Mouse (Mus musculus) 416B (cell line): ENCODE results near the gene Kif5a.
A peak's percentile ranks its signal among the peaks of the same experiment; 100 is the strongest.

ENCODE experiments used
- DNase-seq: peaks from one replicate; pipeline ENCODE4 v3.0.0; 2011; ENCODE audit warnings: low read depth

The Kif5a gene

DNA sequence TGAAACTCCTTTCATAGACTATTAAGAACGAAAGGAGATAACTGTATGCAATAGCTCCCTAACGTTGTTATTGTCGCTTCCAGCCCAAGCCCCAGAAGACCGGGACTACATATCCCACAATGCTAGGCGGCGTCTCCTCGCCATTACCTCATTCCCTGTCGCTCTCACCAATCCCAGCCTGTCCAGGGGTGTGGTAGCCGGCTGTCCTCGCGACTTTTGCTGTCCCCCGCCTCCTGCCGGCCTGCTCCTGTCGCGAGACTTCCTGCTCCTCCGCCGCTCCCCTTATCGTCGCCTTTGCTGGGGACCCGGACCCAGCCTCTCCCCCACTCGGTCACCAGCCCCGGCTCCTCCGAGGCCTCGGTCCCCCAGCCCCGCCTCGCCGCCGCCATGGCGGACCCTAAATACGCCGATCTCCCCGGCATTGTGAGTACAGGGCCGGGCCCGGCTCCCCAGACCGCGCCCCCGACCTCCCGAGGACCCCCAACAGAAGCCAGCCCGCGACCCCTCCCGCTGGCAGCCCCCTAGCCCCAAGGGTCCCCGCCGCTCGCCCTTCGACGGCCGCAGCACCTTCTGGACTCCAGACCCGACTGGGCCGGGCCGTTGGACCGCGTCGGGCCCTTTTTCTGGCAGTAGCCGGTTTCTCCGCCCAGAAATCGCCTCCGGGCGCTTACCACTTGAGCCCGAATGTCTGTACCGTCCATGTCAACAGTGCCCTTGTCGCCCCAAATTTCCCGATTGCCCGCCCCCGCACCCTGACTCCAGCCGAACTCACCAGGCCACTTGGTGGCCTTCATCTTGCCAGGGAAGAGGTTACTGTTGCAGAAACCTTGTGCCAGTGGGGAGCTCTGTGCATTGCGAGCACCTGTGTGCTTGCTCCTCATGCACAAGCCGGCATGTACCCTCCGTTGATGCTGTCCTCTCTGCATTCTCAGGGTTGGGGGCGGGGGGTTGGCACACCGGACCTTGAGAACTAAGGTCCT is 3.3 kb upstream of the Kif5a start, which contains the start of gene Dctn2:
TSS of gene Dctn2 (plus strand) at position 257 of the 980 bp plus-strand sequence.
- peak; percentile 98 for DNase-seq

- peak; percentile 84 for DNase-seq
Observed at GRCm38 (mm10) chr10:127265727-127266111, 2.6 kb upstream of the Kif5a start.

- DNase-seq = no peak
Observed at GRCm38 (mm10) chr10:127264971-127265370, 1.8 kb upstream of the Kif5a start.

DNA sequence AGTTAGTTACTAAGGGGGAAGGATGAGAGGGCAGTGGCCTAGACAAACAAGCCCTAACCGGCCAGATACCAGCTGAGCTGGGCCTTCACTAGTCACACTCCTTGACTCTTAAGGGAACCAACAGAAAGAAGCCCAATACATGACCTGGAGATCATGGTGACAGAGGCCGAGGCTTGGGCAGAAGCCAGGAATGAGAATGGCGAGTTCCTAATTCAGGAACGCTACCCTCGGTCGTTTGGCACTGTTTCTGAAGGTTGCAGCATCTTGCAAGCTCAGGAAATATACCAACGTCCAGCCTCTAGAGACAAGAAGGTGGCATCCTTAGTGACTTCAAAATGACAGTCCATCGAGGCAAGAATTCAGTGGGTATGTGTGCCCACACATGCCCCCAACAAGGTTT is 1.2 kb upstream of the Kif5a start:
- no peak for DNase-seq

GRCm38 (mm10) chr10:127263631-127264030 is 483 bp upstream of the Kif5a start:
- DNase-seq = no peak

DNA sequence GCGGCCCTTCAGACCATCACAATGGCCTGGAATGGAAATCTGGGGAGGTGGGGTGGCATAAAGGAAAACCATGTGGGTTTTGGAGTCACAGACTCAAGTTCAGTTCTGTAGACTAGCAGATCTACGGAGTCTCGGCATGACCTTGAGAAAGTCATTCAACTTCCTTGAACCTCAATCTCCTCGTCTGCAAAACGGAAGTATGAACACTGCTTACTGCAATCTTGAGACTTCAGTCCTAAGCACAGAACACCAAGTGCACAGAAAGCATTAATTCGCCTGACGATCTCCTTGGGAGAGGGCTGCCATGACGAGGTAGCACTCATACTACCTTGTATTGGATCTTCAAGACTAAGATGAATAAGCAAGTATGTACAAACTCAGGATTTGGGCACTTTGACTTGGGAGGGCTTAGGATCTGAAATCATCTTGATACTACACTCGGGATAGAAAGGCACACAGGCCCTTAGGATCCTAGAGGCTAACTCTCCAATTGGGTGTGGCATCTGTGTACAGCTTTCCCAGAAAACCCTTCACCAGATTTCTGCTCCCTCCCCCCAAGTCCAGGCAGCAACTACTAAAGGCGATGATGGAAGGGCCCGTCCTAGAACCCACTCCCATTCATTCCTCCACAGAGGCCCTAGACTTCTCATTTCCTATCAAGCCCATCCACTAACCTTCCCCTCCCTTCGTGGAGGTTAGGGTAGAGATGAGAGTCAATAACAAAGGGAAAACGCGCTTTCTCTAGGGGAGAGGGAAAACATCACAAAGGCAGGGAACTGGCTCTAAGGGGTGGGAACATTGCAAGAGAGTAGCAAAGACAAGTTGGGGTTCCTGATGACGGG is 1.2 kb downstream of the Kif5a start:
- peak; percentile 56 for DNase-seq

DNA sequence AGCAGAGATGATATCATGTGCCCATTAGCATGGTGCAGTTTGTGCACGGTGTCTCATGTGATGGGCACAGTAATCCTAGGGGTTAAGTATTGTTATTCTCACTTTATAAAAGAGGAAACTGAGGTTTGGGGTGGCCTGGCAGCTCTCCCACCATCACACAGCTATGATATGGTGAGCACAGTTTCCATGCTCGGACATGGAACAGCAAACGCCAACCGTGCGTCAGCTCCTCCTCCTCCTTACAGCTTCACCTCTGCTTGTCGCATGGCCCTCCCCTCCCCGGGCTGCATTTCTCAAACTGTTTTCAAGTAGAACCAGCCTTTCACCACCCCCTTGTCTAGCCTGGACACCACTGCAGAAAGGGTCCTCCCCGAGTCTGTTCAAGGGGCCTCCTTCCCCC is 4.7 kb downstream of the Kif5a start:
- no peak for DNase-seq

DNA sequence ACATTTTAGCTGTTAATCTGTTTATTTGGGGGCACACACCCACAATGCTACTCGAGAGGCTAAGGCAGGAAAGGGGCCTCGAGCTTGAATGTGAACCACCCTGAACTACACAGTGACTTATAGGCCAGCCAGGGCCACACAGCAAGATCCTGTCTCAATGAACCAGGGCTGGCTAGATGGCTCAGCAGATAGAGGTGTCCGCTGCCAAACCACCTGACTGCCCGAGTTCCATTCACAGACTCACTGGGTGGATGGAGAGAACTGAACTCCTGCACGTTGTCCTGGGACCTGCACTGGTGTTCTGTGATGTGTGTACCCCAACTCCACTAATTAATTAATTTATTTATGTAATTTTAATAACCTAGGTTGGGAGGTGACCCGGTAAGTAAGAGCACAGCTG is 5.4 kb downstream of the Kif5a start:
- no peak for DNase-seq

GRCm38 (mm10) chr10:127255625-127256345 is 7.4 kb downstream of the Kif5a start:
- no peak for DNase-seq

DNA sequence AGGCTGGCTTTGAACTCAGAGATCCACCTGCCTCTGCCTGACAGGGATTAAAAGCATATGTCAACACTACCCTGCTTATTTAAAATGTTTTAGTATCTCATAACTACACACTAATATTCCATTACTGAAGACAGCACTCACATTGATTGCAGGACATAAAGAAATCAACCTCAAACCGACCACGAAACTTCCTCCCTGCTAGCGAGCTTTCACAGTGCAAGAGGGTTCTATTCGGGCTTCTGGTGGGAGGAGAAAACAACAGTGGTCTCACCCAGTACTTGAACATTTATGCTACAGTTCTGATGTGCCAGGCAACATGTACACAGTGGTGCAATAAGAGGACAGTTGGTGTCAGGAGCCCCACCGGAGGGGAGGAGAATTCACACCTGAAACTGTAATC is 12.3 kb downstream of the Kif5a start:
- DNase-seq = peak; percentile 59

GRCm38 (mm10) chr10:127238241-127238824 is 24.8 kb downstream of the Kif5a start:
- no peak for DNase-seq

DNA sequence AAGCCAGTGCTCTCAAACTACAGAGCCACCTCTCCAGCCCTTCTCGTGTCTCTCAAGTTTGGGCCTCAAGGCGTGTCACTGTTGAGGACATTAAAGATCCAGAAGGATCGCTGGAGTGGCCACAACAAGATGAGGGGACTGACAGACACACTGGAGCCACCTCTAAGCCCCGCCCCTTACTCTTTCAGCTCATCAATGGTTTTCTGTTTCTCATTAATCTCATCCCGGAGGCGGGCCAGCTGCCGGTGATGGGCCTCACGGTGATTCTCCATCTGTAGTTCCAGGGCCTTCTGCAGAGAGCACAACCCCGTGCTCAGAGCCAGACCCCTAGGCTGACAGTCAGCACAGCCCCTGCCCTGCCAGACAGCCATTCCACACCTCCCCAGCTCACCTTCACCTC is 26.6 kb downstream of the Kif5a start:
- DNase-seq = no peak

- DNase-seq = peak; percentile 42
Observed at GRCm38 (mm10) chr10:127233141-127233540, 30.0 kb downstream of the Kif5a start.

DNA sequence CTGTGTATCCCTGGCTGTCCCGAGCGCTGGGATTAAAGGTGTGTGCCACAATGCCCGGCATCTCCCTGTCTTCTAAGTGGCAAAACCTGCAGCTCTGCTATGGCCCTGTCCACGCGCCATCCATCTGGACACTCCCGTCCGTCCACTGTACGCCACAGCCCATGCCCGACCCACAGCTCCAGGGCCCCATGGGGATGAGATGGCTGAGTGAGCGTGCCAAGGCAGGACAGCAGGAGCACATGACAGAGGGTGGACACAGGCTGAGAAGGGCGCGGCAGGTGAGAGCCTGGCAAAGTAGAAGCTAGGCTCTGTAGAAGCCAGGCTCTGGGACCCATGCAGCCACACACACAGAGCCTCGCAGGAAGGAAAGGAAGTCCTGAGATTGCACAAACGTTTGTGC is 31.4 kb downstream of the Kif5a start:
- no peak for DNase-seq

- peak; percentile 73 for DNase-seq
Observed at GRCm38 (mm10) chr10:127230693-127231092, 32.5 kb downstream of the Kif5a start.

GRCm38 (mm10) chr10:127228897-127229296 is 34.3 kb downstream of the Kif5a start:
- DNase-seq = peak; percentile 85

DNA sequence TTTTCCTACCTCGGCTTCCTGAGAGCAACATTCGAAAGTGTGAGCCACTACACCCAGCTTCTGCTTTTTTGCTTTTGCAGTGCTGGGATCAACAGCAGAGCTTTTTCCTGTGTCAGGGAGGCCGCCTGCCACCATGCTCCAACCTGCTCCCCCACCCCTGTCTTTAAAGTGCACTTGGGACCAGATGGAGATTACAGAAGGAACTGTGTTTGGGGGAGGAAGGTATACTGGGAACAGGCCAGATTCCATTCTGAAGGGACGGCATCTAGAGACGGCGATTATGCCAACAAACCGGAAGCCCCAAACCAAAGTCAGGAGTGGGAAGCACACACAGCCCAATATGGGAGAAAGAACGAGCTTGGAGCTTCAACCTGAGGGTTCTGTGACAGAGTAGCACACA is 36.0 kb downstream of the Kif5a start:
- peak; percentile 46 for DNase-seq

- DNase-seq = peak; percentile 36
Observed at GRCm38 (mm10) chr10:127226318-127226895, 36.7 kb downstream of the Kif5a start.

GRCm38 (mm10) chr10:127225732-127226131 is 37.4 kb downstream of the Kif5a start:
- peak; percentile 77 for DNase-seq

DNA sequence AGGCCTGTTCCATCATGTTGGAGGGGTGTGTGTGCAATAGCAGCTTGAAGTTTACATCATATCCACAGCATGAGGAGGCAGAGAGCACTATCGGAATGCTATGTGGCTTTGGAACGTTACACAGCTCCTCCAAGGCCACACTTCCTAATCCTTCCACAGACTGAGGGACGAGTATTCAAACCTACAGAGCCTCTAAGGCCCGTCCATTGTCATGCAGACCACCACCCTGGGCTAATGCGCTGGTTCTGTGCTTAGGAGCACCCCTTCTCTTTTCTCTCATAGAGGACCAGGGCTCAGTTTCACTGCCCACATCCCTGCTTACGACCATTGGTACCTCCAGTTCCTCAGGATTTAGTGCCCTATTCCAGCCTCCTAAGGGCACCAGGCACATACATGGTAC is 37.9 kb downstream of the Kif5a start:
- no peak for DNase-seq

DNA sequence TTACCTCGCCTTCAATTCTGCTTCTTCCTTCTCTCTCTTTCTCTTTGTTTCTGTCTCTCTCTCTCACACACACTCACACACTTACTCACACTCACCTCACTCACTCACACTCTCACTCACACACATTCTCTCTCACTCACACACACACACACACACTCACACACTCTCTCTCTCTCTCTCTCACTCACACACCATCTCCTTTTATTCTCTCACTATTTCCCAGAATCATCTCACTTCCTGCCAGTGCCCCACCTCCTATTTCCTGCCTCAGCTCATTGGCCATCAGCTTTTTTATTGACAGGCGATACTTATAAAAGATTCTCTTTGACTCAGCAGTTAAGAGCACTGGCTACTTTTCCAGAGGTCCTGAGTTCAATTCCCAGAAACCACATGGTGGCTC is 44.8 kb downstream of the Kif5a start:
- DNase-seq = no peak
